Mouse (Mus musculus): Measurements from ENCODE around the gene Armh3. TPM values are rescaled to one million over a fixed set of nuclear protein-coding genes. Genes with fewer than 3 reads are reported as not detected.

The Armh3 gene
- polyA plus RNA-seq (2012; rRNA removed), result 10.3 and 11.5 TPM in 2 replicates

DNA sequence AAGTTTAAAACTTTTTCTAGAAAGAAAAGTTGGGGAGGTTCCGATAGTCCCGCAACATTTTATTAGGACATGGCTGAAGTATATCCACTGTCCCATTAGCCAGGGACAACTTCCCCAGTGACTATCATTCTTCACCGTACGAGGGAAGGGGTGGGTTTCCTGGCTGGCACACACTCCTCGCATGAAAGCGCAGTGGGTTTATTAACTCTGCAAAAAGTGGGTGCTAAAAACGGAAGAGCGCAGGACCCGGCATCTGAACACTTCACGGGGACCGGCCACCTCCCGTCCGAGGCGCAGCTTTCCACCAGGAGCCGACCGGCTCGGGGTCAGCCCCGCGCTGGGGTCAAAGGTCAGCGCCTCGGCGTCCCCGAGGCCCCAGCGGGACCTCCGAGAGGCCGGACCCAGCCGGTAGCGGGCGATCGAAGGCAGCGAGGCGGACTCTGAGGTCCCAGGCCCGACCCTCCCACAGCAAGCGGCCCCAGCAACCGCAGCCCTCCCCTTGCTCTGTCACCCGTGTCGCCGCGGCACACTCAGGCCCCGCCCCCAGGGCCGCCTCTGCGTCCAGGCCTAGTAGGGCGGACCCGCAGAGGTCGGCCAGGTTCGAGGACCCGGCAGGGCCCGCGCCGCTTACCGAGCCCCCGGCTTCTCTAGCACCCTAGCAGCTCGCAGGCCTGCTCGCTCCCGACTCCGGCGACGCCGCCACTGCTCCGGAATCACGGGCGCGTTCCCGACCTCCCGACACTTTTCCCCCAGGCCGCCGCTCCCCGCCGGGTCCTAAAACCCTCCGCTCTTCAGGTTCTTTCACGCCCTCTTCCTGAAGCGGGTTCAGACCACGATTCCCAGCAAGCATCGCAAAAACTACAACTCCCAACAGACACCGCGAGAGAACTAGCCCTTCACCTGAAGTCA is at the start of gene Armh3:
Gene Armh3 (minus strand): TSS at position 704 of the 909 bp plus-strand sequence.
- WGBS, result under 1% methylated on average over 73 of the region's 76 CpGs
- peak; percentile 98 for DNase-seq (ENCODE audit: low read depth, low spot score)

DNA sequence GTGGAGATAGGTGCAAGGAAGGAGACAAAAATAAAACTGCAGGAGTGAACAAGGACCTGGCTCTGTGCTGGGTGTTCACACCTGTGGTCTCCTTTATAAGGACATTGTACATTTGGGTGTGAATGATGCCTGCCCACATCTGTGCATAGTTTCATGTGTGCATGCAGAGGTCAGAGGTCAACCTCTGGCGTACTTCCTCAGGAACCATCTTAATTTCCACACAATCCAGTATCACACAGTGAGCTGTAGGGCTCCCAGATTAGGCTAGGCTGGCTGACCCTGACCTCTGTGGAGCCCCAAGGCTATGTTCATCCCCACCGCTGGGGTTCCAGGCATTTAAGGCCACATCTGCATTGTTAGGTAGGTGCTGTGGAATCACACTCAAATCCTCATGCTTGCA is 49.1 kb upstream of the Armh3 start:
- WGBS, result 81% methylated on average over 2 of the region's 2 CpGs
- DNase-seq (ENCODE audit: low read depth, low spot score), result no peak

DNA sequence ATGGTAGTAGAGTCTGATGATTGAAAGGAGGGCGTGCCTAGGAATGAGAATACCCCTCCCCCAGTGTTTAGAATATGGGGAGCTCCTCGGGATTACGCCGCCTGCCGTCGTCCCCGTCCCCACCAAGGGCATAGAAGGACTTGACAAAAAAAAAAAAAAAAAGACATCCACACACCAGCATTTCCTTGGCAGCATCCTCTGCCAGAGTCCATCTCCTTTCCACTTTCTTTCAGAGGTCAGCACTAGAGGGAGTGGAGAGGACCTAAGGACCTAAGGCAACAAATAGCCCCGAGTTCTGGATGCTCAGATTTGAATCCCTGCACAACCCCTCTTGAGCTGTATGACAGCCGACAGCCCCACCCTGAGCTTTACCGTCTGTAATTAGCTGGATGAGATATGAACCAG is 48.3 kb upstream of the Armh3 start:
- 10% methylated on average over 10 of the region's 10 CpGs for WGBS
- no peak for DNase-seq (ENCODE audit: low read depth, low spot score)

DNA sequence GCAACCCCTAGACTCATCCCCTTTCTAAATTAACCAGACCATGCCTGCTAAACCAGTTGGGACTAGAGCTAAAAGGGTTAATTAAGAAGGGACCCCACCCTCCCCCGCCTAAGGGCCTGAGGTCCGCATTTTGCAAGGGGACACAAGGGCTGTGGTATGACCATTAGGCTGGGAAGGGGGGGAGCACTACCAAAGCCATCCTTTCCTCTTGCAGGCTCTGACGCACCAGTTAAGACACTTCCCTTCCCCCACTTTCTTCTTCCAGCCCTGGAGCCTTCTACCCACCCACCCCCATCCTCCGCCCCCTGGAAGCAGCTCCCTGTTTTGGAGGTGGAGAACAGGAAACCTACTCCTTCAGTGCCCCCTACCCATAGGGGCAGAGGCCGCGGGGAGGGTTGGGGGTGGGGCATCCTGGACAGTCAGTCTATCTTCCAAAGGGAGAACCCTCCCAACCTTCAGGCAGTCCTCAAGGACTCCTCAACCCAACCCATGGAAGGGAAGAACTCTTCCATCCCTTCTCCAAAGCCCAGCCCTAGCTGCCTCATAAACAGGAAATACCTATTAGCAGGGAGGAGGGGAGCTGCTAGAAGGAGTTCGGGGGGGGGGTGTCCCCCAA is 47.5 kb upstream of the Armh3 start:
- WGBS, result 3% methylated on average over 7 of the region's 7 CpGs
- no peak for DNase-seq (ENCODE audit: low read depth, low spot score)

DNA sequence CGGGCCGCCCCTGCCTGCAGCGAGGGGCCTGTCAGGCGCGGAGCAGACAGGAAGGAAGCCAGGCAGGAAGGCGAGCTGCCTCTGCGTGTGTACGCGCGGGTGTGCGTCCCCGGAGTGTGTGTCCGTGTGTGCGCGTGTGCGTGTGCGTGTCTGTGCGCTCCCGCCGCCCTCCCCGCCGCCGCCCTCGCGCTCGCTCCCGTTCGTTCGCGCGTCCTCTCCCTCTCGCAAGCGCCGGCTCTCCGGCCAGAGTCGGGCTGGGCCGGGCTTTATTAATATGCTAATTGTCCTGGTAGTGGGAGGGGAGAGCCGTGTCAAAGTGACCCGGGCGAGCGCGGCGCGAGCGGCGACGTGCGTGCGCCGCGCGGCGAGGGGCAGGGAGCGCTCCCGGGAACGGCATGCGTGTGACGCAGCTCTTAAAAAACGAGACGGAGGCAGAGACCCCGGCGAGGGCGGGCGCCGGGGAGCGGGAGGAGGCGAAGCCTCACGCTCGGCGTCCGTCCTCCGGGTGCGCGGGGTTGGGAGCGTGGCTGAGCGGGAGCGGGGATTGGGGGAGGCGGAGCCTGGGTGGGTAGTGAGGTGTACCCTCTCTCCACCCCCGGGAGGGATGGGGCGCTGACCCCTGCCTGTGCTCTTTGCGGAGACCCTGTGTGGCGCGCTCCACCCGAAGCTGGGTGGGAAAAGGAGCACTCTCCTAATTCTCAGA is 46.9 kb upstream of the Armh3 start, which contains the start of gene Ldb1:
Gene Ldb1 (minus strand): TSS at position 222 of the 703 bp plus-strand sequence.
- WGBS, result under 1% methylated on average over 80 of the region's 84 CpGs
- no peak for DNase-seq (ENCODE audit: low read depth, low spot score)

DNA sequence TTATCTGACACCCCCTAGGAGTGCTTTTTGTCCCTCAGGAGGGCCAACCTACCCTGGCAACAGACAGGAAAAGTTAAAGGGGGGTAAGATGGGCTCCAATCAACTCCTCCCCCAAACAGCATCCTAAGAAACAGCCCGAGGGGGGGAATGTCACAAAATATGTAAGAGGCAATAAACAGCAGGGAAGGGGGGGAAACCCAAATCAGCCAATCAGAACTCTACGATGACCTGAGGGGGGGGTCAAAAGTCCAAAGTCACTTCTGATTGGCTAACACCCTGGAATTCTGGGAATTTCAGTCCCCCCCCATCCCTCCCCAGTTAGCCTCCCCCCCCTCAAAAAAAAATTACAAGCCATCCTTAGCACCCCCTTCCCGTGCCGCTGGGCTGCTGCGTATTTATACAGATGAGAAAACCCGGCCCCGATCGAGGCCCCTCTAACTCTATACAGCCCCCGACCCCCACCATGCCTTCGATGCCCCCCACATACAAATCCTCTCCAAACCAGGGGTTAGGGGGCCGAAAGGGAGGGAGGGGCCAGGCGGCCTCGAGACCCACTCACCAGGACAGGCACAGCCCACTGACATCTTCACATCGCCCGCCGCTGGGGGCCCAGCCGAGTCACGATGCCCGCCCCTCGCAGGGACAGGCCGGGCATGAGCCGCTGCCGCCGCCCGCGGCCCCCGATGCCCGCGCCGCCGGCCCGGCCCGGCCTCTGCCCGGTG is 46.1 kb upstream of the Armh3 start, which contains the start of gene Pprc1:
Gene Pprc1 (plus strand): TSS at position 616 of the 722 bp plus-strand sequence.
- no peak for DNase-seq (ENCODE audit: low read depth, low spot score)
- WGBS, result under 1% methylated on average over 34 of the region's 34 CpGs

DNA sequence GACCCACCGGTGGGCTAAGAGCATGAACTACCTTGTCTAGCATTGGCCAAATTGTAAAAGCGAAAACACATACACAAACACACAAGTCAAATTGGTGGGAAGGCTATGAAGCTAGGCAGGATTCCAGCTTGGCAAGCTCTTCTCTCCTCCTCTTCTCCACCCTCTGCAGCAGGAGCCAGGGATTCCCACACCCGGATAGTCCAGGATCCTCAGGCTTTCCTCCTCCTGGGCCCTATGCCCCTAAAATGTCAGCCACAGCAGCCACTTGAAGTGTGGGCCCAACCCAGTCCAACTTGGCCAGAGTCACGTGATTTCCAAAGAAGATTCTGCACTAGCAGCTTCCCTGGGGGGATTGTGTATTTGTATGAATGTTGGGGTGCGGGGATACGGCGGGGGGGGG is 45.1 kb upstream of the Armh3 start:
- no peak for DNase-seq (ENCODE audit: low read depth, low spot score)
- 49% methylated on average over 7 of the region's 7 CpGs for WGBS

DNA sequence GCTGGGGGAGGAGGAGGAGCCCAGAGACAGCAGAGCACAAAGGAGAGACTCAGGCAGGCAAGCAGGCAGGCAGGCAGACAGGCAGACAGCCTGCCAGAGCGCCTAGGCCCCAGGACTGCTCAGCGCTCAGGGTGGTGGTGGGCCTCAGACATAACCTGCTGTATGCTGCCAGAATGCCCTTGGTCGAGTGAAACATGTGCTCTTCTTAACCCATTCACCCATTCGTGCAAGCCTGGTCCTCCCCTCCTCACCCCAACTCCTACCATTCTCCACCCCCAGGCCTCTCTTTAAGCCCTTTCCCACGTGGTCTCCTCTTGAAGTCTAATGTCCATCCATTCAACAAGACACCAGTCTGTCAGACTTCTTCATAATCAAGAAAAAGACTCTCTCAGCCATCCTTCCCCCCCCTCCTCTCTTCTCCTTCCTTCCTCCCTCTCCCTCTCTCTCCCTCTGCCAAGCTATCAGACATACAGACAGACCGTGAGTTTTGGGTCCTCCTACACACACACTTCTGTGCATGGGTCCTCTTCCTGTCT is 44.3 kb upstream of the Armh3 start:
- WGBS, result 22% methylated on average over 6 of the region's 6 CpGs
- no peak for DNase-seq (ENCODE audit: low read depth, low spot score)

DNA sequence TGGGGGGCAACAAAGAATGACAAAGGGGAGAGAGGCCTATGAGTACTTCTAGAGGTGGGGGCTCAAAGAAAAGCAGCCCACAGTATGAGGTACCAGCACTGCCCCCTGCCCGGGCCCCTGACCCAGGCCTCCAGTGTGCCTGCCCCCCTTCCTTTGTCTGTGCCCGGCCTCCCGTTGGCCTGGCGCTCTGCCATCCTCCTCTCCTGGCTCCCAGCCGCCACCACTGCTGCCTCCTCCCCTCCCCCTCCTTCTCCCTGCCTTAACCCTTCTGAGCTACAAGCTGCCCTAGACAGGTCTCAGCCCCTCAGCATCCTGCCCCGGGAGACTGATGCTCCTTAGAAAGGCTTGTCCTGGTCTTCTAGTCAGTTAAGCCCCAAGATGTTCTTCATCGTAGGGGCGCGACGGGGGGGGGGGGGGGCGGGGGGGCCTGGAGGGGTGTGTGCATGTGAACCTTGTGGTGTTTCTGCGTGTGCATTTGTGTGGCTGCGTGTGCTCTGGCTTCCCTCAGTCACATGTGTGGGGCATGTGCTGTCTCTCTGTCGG is 43.7 kb upstream of the Armh3 start:
- no peak for DNase-seq (ENCODE audit: low read depth, low spot score)
- 3% methylated on average over 12 of the region's 14 CpGs for WGBS

DNA sequence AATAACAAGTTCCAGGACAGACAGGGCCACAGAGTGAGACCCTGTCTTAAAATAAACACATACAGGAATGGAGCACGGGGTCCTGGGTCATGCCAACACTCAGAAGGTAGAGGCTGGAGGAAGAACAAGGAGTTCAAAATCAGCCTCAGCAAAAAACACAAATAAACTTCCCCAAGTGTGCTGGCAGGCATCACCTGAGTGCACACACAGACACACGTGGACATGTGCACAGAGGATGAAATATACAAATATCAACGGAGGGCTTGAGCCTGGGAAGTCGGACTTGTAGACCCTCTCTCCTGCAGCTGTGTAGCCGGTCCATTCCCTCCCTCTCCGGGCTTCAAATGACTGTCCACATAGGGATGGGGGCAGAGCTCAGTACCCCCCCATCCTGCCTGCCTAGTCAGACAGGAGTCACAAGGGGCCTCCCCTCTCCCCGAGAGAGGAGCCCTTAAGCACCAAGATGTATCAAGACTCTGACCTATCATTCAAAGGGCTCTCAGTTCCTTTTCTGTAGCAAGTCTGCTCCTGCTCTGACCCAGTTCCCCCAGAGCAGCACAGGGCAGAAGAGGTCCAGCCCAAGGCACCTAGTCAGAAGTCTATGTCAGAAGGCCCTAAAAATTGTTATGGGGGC is 43.1 kb upstream of the Armh3 start:
- 40% methylated on average over 7 of the region's 7 CpGs for WGBS
- no peak for DNase-seq (ENCODE audit: low read depth, low spot score)

DNA sequence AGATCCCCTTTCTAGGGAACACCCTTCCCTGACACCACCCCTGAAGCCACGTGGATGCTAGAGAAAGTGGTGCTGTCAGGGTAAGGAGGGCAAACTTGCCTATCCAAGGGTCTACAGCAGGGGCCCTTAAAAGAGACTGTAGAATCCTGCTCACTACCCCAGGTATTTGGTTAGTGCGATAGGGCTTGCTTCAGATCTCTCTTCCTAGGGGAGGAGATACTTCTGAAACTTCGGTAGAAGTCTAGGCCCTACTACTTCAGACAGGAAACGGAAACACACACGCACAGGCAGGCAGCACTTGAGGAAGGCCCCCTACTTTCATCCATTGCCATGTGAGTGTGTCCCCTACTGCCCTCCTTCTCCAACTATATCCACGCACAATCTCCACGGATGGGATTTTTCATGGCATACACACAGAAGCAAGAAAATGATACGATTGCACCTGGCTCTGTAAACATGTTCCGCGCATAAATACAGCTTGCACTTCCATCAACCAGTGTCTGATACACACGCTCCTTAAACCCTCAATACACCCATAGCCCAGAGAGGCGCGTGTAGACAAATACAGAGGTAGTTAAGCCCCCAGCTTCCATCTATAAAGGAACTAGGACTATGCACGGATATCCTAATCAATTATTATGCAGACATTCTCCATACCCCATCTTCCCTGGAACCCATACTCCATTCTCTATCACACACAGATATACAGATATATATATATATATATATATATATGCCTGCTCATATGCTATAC is 42.0 kb upstream of the Armh3 start:
- 48% methylated on average over 14 of the region's 14 CpGs for WGBS
- no peak for DNase-seq (ENCODE audit: low read depth, low spot score)

DNA sequence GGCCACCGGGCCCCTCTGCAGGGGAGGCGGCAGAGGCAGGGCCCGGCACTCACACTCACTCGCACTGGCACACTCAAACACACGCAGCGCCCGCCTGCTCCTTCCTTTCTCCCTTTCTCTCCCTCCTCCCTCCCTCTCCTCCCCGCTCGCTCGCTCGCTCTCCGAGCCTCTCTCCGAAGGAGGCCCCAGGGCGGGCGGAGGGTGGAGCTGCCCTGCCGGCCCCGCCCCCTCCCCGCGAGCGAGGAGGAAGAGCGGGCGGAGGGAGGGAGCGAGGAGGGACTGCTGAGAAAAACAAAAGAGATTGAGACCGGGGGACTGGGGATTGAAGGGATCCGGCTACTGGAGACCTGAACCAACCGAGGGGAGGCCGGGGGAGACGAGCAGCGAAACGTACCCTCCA is 41.2 kb upstream of the Armh3 start:
- 4% methylated on average over 22 of the region's 30 CpGs for WGBS
- DNase-seq (ENCODE audit: low read depth, low spot score), result no peak

DNA sequence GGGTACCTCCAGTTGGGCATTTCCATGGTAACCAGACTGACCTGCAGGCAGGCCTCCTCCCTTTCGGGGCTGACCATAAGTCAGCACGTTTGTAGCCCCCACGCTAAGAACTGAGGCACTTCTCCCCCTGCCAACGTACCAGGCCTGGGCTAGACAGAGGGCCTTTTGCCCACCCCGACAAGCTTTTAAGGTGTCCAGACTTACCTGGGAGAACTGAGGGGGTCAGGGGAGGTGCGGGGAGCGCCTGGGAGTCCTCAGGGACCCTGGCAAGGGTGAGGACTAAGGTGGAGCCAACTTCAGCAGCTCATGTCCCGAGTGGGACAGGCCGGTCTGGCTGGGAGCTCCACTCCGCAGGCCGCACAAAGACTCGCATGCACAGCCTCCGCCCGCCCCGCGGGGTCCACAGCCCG is 40.6 kb upstream of the Armh3 start:
- WGBS, result under 1% methylated on average over 17 of the region's 17 CpGs

DNA sequence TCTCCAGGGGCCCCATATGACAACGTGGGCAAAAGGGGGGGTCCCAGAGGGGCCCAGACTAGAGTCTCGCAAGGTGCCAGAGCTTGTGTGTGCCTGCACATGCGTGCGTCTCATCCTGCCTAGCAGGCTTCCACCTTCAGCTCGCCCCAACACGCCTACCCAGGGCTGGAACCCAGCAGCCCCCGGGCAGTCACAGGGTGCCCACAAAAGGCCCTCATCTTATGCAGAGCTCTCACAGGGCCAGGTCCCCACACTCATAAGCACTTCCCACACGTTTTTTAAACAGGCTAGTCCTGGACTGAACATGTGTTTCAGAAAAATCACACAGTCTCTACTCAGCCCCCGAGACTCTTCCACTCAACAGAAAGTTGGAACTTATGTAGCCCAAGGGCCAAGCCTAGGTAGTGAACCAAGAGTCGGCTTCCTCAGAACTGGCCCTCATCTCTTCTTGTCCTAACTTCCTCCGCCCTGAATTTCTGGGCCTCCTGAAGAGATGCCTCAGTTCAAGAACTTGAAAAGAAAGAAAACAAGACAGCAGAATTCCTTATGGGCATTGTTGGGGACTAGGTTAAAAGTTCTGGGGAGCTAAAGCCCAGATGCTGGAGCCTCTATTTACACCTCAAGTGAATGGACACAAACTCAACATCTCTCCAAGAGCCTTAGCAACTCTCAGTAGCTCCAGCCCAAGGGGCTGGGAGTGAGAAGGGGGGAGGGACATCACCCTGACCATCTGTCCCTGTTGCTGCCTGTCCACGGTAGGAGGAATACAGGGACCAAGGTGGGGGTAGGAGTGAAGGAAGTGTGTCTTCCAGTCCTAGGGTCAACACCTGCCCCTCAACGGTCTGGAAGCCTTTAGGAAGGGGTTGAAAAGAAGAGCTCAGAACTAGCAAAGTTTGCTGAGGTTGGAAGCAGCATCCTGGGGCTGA is 39.9 kb upstream of the Armh3 start:
- DNase-seq (ENCODE audit: low read depth, low spot score), result no peak
- WGBS, result 7% methylated on average over 13 of the region's 13 CpGs

More for the DNA sequence above, 40.6 kb upstream of the Armh3 start:
- DNase-seq (ENCODE audit: low read depth, low spot score), result no peak

DNA sequence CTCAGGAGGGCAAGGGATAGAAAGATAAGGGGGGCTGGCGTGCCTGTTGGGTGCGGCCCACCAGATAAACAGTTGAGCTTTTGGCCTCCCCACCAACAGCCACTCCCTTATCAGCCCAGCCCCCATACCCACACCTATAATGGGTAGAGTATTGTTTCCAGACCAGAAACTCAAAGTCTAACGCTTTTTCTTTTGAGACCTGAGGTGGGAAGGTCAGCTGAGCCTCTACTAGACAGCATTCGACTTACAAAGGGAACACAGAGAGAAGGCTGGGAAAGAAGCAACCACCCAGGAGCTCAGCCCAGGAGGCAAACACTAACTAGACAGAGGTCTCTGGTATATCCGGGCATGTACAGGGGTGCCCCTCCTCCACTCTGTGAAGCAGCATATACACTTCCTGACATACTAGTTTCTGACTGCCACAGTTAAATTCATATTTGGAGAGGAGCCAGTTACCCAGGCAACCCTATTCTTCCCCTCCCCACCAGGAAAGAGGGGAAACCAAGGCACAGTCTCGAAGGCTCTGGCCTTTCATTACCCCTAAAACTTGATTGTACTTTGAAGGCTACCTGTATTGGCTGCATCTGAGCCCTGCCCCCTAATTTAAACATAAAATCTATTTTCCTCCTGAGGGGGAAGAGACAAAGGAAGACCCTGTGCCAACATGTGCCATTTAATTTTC is 39.1 kb upstream of the Armh3 start:
- no peak for DNase-seq (ENCODE audit: low read depth, low spot score)
- 23% methylated on average over 6 of the region's 6 CpGs for WGBS

DNA sequence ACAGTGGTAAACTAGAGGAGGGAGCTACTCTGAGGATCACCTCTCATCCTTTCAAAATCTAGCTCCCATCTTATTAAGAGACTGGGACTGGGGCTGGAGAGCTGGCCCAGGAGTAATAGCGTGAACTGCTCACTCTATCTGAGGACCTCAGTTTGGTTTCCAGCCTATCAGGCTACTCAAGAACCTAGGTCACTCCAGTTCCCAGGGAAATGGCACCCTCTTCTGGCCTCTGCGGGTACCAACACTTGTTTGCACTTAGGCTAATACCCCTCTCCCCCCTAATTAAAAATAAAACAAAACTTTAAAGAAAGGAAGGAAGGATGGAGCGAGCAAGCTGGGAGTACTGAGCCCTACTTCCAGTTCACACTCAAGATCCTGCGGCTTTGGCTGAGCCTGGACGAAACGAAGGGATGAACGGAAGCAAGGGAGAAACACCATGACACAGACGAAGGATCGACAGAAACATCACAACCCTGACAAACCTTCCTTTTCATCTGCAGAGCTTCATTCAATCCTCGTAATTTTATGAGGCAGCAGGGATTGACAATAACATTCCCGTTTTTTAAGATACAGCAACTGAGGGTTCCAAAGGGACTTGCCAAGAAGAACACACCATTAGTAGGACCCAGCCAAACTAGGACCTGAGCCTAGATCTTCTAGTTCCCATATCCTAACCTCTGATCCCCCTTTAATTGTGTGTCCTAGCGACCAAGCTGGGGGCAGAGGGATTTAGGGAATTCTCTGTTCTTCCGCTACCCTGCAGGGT is 38.4 kb upstream of the Armh3 start:
- DNase-seq (ENCODE audit: low read depth, low spot score), result no peak
- WGBS, result 79% methylated on average over 13 of the region's 13 CpGs

All from large intestine, adult 2 months (tissue).